Mouse (Mus musculus) myocyte (in vitro differentiated cells): ENCODE data around the gene Atp11a. TPM values are rescaled to one million over a fixed set of nuclear protein-coding genes. Genes with fewer than 3 reads are reported as not detected.

ENCODE experiments used
- H3K27me3 ChIP-seq: one replicate; pipeline ENCODE4 v1.6.1; 2011; ENCODE audit not compliant: control insufficient read depth, insufficient read depth, insufficient read length
- H3K36me3 ChIP-seq: one replicate; pipeline ENCODE4 v1.6.1; 2011; ENCODE audit not compliant: control insufficient read depth, insufficient read depth
- H3K4me2 ChIP-seq: one replicate; pipeline ENCODE4 v1.6.1; 2011; ENCODE audit warnings: low read depth, control low read depth
- H3K4me3 ChIP-seq: one replicate; pipeline ENCODE4 v1.5.1; 2011; ENCODE audit warnings: mild to moderate bottlenecking, control low read depth, moderate library complexity
- H3K79me2 ChIP-seq: one replicate; pipeline ENCODE4 v1.6.1; 2011; ENCODE audit not compliant: control insufficient read depth, insufficient read depth
- H3ac ChIP-seq: one replicate; pipeline ENCODE4 v1.6.1; 2011; ENCODE audit not compliant: control insufficient read depth, insufficient read length
- CEBPB ChIP-seq: IDR thresholded peaks from 2 replicates; pipeline ENCODE4 v1.6.1; 2011; ENCODE audit warnings: mild to moderate bottlenecking, moderate library complexity; ENCODE audit not compliant: poor library complexity, insufficient read depth, severe bottlenecking
- E2F4 ChIP-seq: IDR thresholded peaks from one replicate; pipeline ENCODE4 v1.6.1; 2011; ENCODE audit warnings: mild to moderate bottlenecking, control low read depth, moderate library complexity; ENCODE audit not compliant: insufficient read depth
- MAX ChIP-seq: IDR thresholded peaks from one replicate; pipeline ENCODE4 v1.6.1; 2011; ENCODE audit warnings: low read depth, mild to moderate bottlenecking, control low read depth
- MYOD1 ChIP-seq, 3 experiments: IDR thresholded peaks; one replicate each; pipeline ENCODE4 v1.6.1; 2011; ENCODE audit warnings: control low read depth in 2 of 3, low read depth in 2 of 3, mild to moderate bottlenecking in 2 of 3, moderate library complexity in 1 of 3; ENCODE audit not compliant: insufficient read length in 2 of 3, control insufficient read depth in 1 of 3
- MYOG ChIP-seq, 3 experiments: IDR thresholded peaks; one replicate each; pipeline ENCODE4 v1.6.1; 2011; ENCODE audit warnings: control low read depth in 2 of 3, low read depth in 2 of 3, mild to moderate bottlenecking in 2 of 3; ENCODE audit not compliant: insufficient read length in 2 of 3, control insufficient read depth in 1 of 3, insufficient read depth in 1 of 3
- POLR2A ChIP-seq: IDR thresholded peaks from one replicate; pipeline ENCODE4 v1.6.1; 2011; ENCODE audit warnings: low read depth, mild to moderate bottlenecking, control low read depth, moderate library complexity; ENCODE audit not compliant: insufficient read length
- POLR2AphosphoS2 ChIP-seq: IDR thresholded peaks from one replicate; pipeline ENCODE4 v1.6.1; 2011; ENCODE audit warnings: low read depth, control low read depth; ENCODE audit not compliant: insufficient read length
- REST ChIP-seq: IDR thresholded peaks from one replicate; pipeline ENCODE4 v1.6.1; 2011; ENCODE audit warnings: mild to moderate bottlenecking, control low read depth, moderate library complexity; ENCODE audit not compliant: insufficient read depth, insufficient read length
- SRF ChIP-seq: IDR thresholded peaks from one replicate; pipeline ENCODE4 v1.6.1; 2011; ENCODE audit warnings: low read depth; ENCODE audit not compliant: control insufficient read depth, insufficient read length
- TCF12 ChIP-seq: IDR thresholded peaks from one replicate; pipeline ENCODE4 v1.6.1; 2011; ENCODE audit warnings: mild to moderate bottlenecking, control low read depth; ENCODE audit not compliant: poor library complexity, insufficient read depth, severe bottlenecking
- TCF3 ChIP-seq: IDR thresholded peaks from one replicate; pipeline ENCODE4 v1.6.1; 2011; ENCODE audit warnings: low read depth, control low read depth; ENCODE audit not compliant: insufficient read length
- USF1 ChIP-seq: IDR thresholded peaks from one replicate; pipeline ENCODE4 v1.6.1; 2011; ENCODE audit warnings: low read depth, mild to moderate bottlenecking, control low read depth, moderate library complexity
- polyA plus RNA-seq: library from polyadenylated mRNA; unstranded; fragments of >200 nt; fragmentation: generic; extraction: Trizol; gene quantifications from one replicate; pipeline ENCODE4 v1.2.1, GENCODE M21; 2012; ENCODE audit warnings: missing spikeins

The Atp11a gene
- polyA plus RNA-seq, 1 experiment, result 13.8 TPM

DNA sequence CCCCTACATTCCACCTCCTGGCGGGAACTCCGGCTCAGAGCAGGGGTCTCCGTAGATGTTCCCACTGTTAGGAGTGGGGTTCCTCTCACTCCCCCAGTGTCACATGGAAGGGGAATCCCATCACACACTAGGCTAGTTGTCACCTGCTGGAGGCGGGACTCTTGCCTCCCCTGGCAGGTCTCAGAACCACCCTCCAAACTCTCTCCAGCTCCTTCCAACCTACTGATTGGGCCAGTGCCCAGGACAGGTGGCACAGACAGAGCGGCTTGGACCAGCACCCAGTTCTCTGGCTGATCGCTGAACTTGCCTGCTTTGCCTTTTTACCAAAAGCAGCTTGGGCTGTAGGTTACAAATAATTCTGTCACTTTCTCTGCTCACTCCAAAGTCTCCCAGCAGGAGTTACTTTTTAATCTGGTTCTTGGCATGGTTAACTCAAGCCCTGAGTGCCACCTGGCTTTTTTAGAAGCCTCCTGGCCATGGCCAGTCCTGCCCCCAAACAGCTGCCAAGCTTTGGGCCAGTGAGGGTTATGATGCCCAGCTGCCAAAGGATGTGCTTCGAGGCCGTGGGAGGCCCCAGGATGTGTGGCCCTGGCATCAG is 117.5 kb downstream of the Atp11a start:
- H3K79me2 ChIP-seq, result no peaks in the 10 kb centered on the region
- no peaks in the 10 kb centered on the region for H3K36me3 ChIP-seq
- peak overlapping the region; percentile 9 for H3K4me3 ChIP-seq
- no peak for TF ChIP-seq TCF12
- no peak for TF ChIP-seq POLR2AphosphoS2
- no peak for TF ChIP-seq CEBPB
- no peak for TF ChIP-seq E2F4
- TF ChIP-seq SRF, result no peak
- TF ChIP-seq MAX, result no peak
- TF ChIP-seq TCF3, result no peak
- TF ChIP-seq POLR2A, result no peak
- no peak for TF ChIP-seq MYOD1 (IDR thresholded peaks at IDR 0.05; ENCODE audit: control insufficient read depth in 1 of 3, insufficient read length in 2 of 3, low read depth in 2 of 3)
- no peak for TF ChIP-seq MYOG (IDR thresholded peaks at IDR 0.05; ENCODE audit: control insufficient read depth in 1 of 3, insufficient read depth in 1 of 3, insufficient read length in 2 of 3, low read depth in 2 of 3)
- TF ChIP-seq USF1, result no peak
- no peak for TF ChIP-seq REST
- H3K27me3 ChIP-seq, result peaks cover 38% of the 10 kb centered on the region
- H3ac ChIP-seq, result no peak overlapping the region
- H3K4me2 ChIP-seq, result peak overlapping the region; percentile 57

DNA sequence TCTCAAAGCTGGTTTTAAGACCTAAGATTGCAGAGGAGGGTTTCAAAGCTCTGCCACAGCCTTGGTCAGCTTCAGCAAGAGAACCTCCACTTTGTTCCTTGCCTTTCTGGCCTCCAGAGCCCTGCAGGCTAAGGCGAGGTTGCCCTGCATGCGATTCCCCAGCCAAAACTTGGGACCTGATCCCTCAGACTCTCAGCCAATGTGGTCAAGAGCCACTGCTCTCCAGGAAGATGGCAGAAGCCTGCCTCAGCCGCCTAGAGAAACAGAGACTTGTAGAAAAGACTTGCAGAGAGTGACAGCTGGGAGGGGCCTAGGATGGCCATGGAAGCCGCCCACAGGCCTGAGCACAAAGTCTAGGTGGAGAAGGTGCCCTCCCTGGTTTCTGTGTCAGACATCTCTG is 118.2 kb downstream of the Atp11a start:
- Histone ChIP-seq H3K79me2 (no peaks in the 10 kb centered on the region), H3ac (no peak overlapping the region), H3K27me3 (peaks cover 43% of the 10 kb centered on the region), H3K4me2 (no peak overlapping the region), H3K36me3 (no peaks in the 10 kb centered on the region), H3K4me3 (no peak overlapping the region)
- no peak for TF ChIP-seq MAX
- no peak for TF ChIP-seq SRF
- no peak for TF ChIP-seq CEBPB
- TF ChIP-seq USF1, result no peak
- no peak for TF ChIP-seq MYOD1 (IDR thresholded peaks at IDR 0.05; ENCODE audit: control insufficient read depth in 1 of 3, insufficient read length in 2 of 3, low read depth in 2 of 3)
- TF ChIP-seq REST, result no peak
- TF ChIP-seq E2F4, result no peak
- no peak for TF ChIP-seq POLR2AphosphoS2
- TF ChIP-seq MYOG (IDR thresholded peaks at IDR 0.05; ENCODE audit: control insufficient read depth in 1 of 3, insufficient read depth in 1 of 3, insufficient read length in 2 of 3, low read depth in 2 of 3), result no peak
- TF ChIP-seq POLR2A, result no peak
- TF ChIP-seq TCF12, result no peak
- no peak for TF ChIP-seq TCF3

DNA sequence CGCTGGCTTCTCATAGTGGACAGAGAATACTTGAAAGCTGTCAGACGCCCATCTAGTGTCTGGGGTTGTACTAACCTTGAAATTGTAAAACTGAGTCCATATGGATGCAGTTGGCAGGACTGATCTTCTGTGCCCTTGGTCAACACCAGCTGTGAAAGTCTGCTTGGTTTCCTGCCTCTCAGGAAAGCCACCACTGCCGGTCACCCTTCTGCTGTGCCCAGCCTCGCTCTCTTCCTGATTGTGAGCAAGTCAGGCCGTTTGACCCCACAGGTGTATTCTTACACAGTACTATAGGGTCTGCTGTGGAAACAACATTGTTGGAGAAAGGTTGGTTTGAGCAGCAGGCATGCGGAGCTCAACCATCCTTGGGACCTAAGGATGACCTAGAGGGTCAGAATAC is 120.3 kb downstream of the Atp11a start:
- no peaks in the 10 kb centered on the region for H3K36me3 ChIP-seq
- no peak overlapping the region for H3ac ChIP-seq
- H3K4me3 ChIP-seq, result no peak overlapping the region
- H3K79me2 ChIP-seq, result no peaks in the 10 kb centered on the region
- no peak for TF ChIP-seq CEBPB
- TF ChIP-seq REST, result no peak
- no peak for TF ChIP-seq TCF3
- no peak for TF ChIP-seq TCF12
- TF ChIP-seq E2F4, result no peak
- no peak for TF ChIP-seq POLR2AphosphoS2
- no peak for TF ChIP-seq MYOG (IDR thresholded peaks at IDR 0.05; ENCODE audit: control insufficient read depth in 1 of 3, insufficient read depth in 1 of 3, insufficient read length in 2 of 3, low read depth in 2 of 3)
- TF ChIP-seq MAX, result no peak
- no peak for TF ChIP-seq SRF
- no peak for TF ChIP-seq USF1
- no peak for TF ChIP-seq MYOD1 (IDR thresholded peaks at IDR 0.05; ENCODE audit: control insufficient read depth in 1 of 3, insufficient read length in 2 of 3, low read depth in 2 of 3)
- TF ChIP-seq POLR2A, result no peak
- H3K27me3 ChIP-seq, result peaks cover 46% of the 10 kb centered on the region
- H3K4me2 ChIP-seq, result no peak overlapping the region

DNA sequence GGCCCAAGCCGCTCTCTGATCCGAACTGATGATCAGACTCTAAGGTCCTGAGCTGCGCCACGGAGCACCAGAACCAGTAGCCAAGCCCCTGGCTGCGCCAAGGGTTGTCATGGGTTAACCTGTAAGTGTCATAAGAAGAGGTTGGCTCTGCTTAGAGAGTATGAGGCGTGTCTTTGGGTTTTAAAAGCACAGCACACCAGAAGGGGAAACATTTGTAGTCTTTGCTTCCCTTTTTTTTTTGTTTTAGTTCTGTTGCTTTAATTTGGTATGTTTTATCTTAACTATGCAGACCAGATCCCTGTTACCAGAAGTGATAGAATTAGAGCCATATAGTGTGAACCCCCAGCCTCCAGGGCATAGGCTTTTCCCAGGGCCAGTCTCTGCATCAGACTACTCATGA is 123.3 kb downstream of the Atp11a start:
- no peak overlapping the region for H3ac ChIP-seq
- H3K27me3 ChIP-seq, result peaks cover 47% of the 10 kb centered on the region
- H3K4me3 ChIP-seq, result no peak overlapping the region
- H3K4me2 ChIP-seq, result no peak overlapping the region
- no peaks in the 10 kb centered on the region for H3K36me3 ChIP-seq
- TF ChIP-seq MYOG (IDR thresholded peaks at IDR 0.05; ENCODE audit: control insufficient read depth in 1 of 3, insufficient read depth in 1 of 3, insufficient read length in 2 of 3, low read depth in 2 of 3) (no peak), POLR2A (no peak), POLR2AphosphoS2 (no peak), MAX (no peak), USF1 (no peak), TCF12 (no peak), TCF3 (no peak), E2F4 (no peak), CEBPB (no peak), MYOD1 (IDR thresholded peaks at IDR 0.05; ENCODE audit: control insufficient read depth in 1 of 3, insufficient read length in 2 of 3, low read depth in 2 of 3) (no peak), SRF (no peak), REST (no peak)
- no peaks in the 10 kb centered on the region for H3K79me2 ChIP-seq
